Mouse (Mus musculus) E14TG2a.4 (cell line): ENCODE data around the gene Ntrk1.

Source experiments
- CTCF ChIP-seq: conservative IDR thresholded peaks from 2 replicates; pipeline ENCODE4 v1.5.1; 2014; ENCODE audit warnings: low read length
- POU5F1 ChIP-seq: IDR thresholded peaks from 2 replicates; pipeline ENCODE4 v1.6.1; 2014; ENCODE audit warnings: low read length, borderline replicate concordance

GRCm38 (mm10) chr3:87763202-87763601 is 31.8 kb downstream of the Ntrk1 start:
- TF ChIP-seq CTCF (no peak), POU5F1 (no peak)
